Mouse (Mus musculus): ENCODE measurements at regions not wholly inside any gene's neighbourhood (a gene's known extent, or its start where the extent isn't known, plus 50 kb on each side); places are given as distances from the start of the nearest gene placed in this dataset.

- TF ChIP-seq CHD2 (IDR thresholded peaks at IDR 0.05; ENCODE audit: low read depth, low read length) (no peak), HCFC1 (IDR thresholded peaks at IDR 0.05; ENCODE audit: borderline replicate concordance, insufficient read depth, low read length) (no peak), MAFK (IDR thresholded peaks at IDR 0.05; ENCODE audit: insufficient read depth, low read depth, low read length) (no peak)
- Histone ChIP-seq H3K4me3 (ENCODE audit: insufficient read depth in 1 of 2, low read depth in 1 of 2, low read length in 2 of 2, poor library complexity in 1 of 2, severe bottlenecking in 1 of 2) (no peak overlapping the region), H3K27ac (ENCODE audit: insufficient read depth, low read depth, low read length, poor library complexity, severe bottlenecking) (no peak overlapping the region), H3K4me1 (ENCODE audit: control insufficient read depth in 2 of 2, insufficient read depth in 2 of 2, low read length in 2 of 2, poor library complexity in 1 of 2) (no peaks in the 10 kb centered on the region), H3K9me3 (ENCODE audit: control insufficient read depth, insufficient read depth, low read depth, low read length) (no peaks in the 10 kb centered on the region), H3K9ac (ENCODE audit: insufficient read depth, low read depth, low read length, poor library complexity, severe bottlenecking) (no peak overlapping the region), H3K36me3 (ENCODE audit: control insufficient read depth, insufficient read depth, low read length, poor library complexity, severe bottlenecking) (no peaks in the 10 kb centered on the region)
- no peak for DNase-seq (ENCODE audit: low read depth, low spot score)
- in situ Hi-C loops (cut with MboI; ENCODE audit: low sequenced_read_pairs in 2 of 2, unreplicated experiment in 2 of 2) = no loop called here
Measured at GRCm38 (mm10) chr4:10800780-10801553, 73.3 kb upstream of the 2610301B20Rik start.

- Histone ChIP-seq H3K9me3 (ENCODE audit: control insufficient read depth, insufficient read depth, low read depth, low read length) (no peaks in the 10 kb centered on the region), H3K4me3 (ENCODE audit: insufficient read depth in 1 of 2, low read depth in 1 of 2, low read length in 2 of 2, poor library complexity in 1 of 2, severe bottlenecking in 1 of 2) (no peak overlapping the region), H3K36me3 (ENCODE audit: control insufficient read depth, insufficient read depth, low read length, poor library complexity, severe bottlenecking) (no peaks in the 10 kb centered on the region), H3K9ac (ENCODE audit: insufficient read depth, low read depth, low read length, poor library complexity, severe bottlenecking) (no peak overlapping the region), H3K4me1 (ENCODE audit: control insufficient read depth in 2 of 2, insufficient read depth in 2 of 2, low read length in 2 of 2, poor library complexity in 1 of 2) (no peaks in the 10 kb centered on the region), H3K27ac (ENCODE audit: insufficient read depth, low read depth, low read length, poor library complexity, severe bottlenecking) (no peak overlapping the region)
- DNase-seq (ENCODE audit: low read depth, low spot score) = peak; percentile 7
- TF ChIP-seq ZNF384 (IDR thresholded peaks at IDR 0.05; ENCODE audit: low read depth, low read length) (0 out of 2 replicates have a peak, but pooled peaks have one; percentile 38), HCFC1 (IDR thresholded peaks at IDR 0.05; ENCODE audit: borderline replicate concordance, insufficient read depth, low read length) (no peak), MAFK (IDR thresholded peaks at IDR 0.05; ENCODE audit: insufficient read depth, low read depth, low read length) (0 out of 2 replicates have a peak, but pooled peaks have one; percentile 5), CHD2 (IDR thresholded peaks at IDR 0.05; ENCODE audit: low read depth, low read length) (no peak)
- in situ Hi-C loops (cut with MboI; ENCODE audit: low sequenced_read_pairs in 2 of 2, unreplicated experiment in 2 of 2) = no loop called here
Measured at GRCm38 (mm10) chr4:10804735-10805134, 69.6 kb upstream of the 2610301B20Rik start.

- Histone ChIP-seq H3K9ac (ENCODE audit: insufficient read depth, low read depth, low read length, poor library complexity, severe bottlenecking) (no peak overlapping the region), H3K36me3 (ENCODE audit: control insufficient read depth, insufficient read depth, low read length, poor library complexity, severe bottlenecking) (no peaks in the 10 kb centered on the region), H3K9me3 (ENCODE audit: control insufficient read depth, insufficient read depth, low read depth, low read length) (no peaks in the 10 kb centered on the region), H3K27ac (ENCODE audit: insufficient read depth, low read depth, low read length, poor library complexity, severe bottlenecking) (no peak overlapping the region), H3K4me3 (ENCODE audit: insufficient read depth in 1 of 2, low read depth in 1 of 2, low read length in 2 of 2, poor library complexity in 1 of 2, severe bottlenecking in 1 of 2) (no peak overlapping the region), H3K4me1 (ENCODE audit: control insufficient read depth in 2 of 2, insufficient read depth in 2 of 2, low read length in 2 of 2, poor library complexity in 1 of 2) (no peaks in the 10 kb centered on the region)
- in situ Hi-C loops (cut with MboI; ENCODE audit: low sequenced_read_pairs in 2 of 2, unreplicated experiment in 2 of 2) = no loop called here
- TF ChIP-seq MAFK (IDR thresholded peaks at IDR 0.05; ENCODE audit: insufficient read depth, low read depth, low read length) = no peak
- no peak for TF ChIP-seq ZC3H11A (IDR thresholded peaks at IDR 0.05; ENCODE audit: borderline replicate concordance, low read depth, low read length)
- TF ChIP-seq ZNF384 (IDR thresholded peaks at IDR 0.05; ENCODE audit: low read depth, low read length) = no peak
- no peak for DNase-seq (ENCODE audit: low read depth, low spot score)
Measured at GRCm38 (mm10) chr4:10807260-10807659, 67.0 kb upstream of the 2610301B20Rik start.

GRCm38 (mm10) chr4:10812931-10813330 lies 61.4 kb upstream of the 2610301B20Rik start:
- Histone ChIP-seq H3K9ac (ENCODE audit: insufficient read depth, low read depth, low read length, poor library complexity, severe bottlenecking) (no peak overlapping the region), H3K4me3 (ENCODE audit: insufficient read depth in 1 of 2, low read depth in 1 of 2, low read length in 2 of 2, poor library complexity in 1 of 2, severe bottlenecking in 1 of 2) (no peak overlapping the region), H3K9me3 (ENCODE audit: control insufficient read depth, insufficient read depth, low read depth, low read length) (no peaks in the 10 kb centered on the region), H3K27ac (ENCODE audit: insufficient read depth, low read depth, low read length, poor library complexity, severe bottlenecking) (no peak overlapping the region), H3K36me3 (ENCODE audit: control insufficient read depth, insufficient read depth, low read length, poor library complexity, severe bottlenecking) (no peaks in the 10 kb centered on the region), H3K4me1 (ENCODE audit: control insufficient read depth in 2 of 2, insufficient read depth in 2 of 2, low read length in 2 of 2, poor library complexity in 1 of 2) (no peaks in the 10 kb centered on the region)
- TF ChIP-seq MAFK (IDR thresholded peaks at IDR 0.05; ENCODE audit: insufficient read depth, low read depth, low read length) (no peak), CHD2 (IDR thresholded peaks at IDR 0.05; ENCODE audit: low read depth, low read length) (no peak), HCFC1 (IDR thresholded peaks at IDR 0.05; ENCODE audit: borderline replicate concordance, insufficient read depth, low read length) (no peak), ZC3H11A (IDR thresholded peaks at IDR 0.05; ENCODE audit: borderline replicate concordance, low read depth, low read length) (no peak), ZNF384 (IDR thresholded peaks at IDR 0.05; ENCODE audit: low read depth, low read length) (no peak)
- no peak for DNase-seq (ENCODE audit: low read depth, low spot score)
- in situ Hi-C loops (cut with MboI; ENCODE audit: low sequenced_read_pairs in 2 of 2, unreplicated experiment in 2 of 2) = no loop called here
